Mouse (Mus musculus): Measurements from ENCODE around the gene Agtrap. TPM values are rescaled to one million over a fixed set of nuclear protein-coding genes. Genes with fewer than 3 reads are reported as not detected.

Agtrap gene
- polyA plus RNA-seq, 1 experiment from 2014 or later, result 9.1 TPM

- no peaks in the 10 kb centered on the region for H3K9me3 ChIP-seq (ENCODE audit: control insufficient read depth, low read length)
- H3K4me2 ChIP-seq (ENCODE audit: low read depth), result no peak overlapping the region
- DNase-seq (ENCODE audit: low spot score) (no peak), ATAC-seq (ENCODE audit: insufficient read depth, low FRiP score, low TSS enrichment) (no peak)
- H3K4me1 ChIP-seq (ENCODE audit: control insufficient read depth, insufficient read depth, low read length), result peaks cover 12% of the 10 kb centered on the region
- H3K9ac ChIP-seq (ENCODE audit: low read length), result no peak overlapping the region
- no peak overlapping the region for H3K4me3 ChIP-seq (ENCODE audit: low read depth, low read length)
- no peak overlapping the region for H3K27ac ChIP-seq (ENCODE audit: low read depth, low read length)
- 88% methylated on average over 12 of the region's 12 CpGs for WGBS
- no peaks in the 10 kb centered on the region for H3K36me3 ChIP-seq (ENCODE audit: control insufficient read depth, insufficient read depth, low read length)
- H3K27me3 ChIP-seq (ENCODE audit: control insufficient read depth, insufficient read depth, low read length), result no peaks in the 10 kb centered on the region
Measured at GRCm38 (mm10) chr4:148112519-148112918, 24.7 kb upstream of the Agtrap start.

DNA sequence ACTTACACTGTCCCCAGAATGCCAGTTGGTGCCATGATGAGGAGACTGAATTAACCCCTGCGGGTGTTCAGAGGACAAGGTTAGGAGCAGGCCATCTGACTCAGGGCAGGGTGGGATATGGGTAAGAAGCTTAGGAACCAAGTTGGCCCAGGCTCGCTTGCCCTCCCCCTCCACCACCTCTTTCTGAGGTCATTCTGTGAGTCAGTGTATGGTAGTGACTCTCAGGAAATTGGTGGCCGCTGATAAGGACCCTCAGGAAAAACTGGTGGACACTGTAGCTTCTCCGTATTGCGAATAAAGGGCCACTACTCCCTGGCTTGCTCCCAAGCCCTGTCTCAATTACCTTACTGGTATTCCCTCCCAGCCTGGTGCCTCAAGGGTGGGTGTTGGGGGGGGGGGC is 21.4 kb upstream of the Agtrap start:
- Histone ChIP-seq H3K4me3 (ENCODE audit: low read depth, low read length) (no peak overlapping the region), H3K4me1 (ENCODE audit: control insufficient read depth, insufficient read depth, low read length) (peaks cover 10% of the 10 kb centered on the region), H3K36me3 (ENCODE audit: control insufficient read depth, insufficient read depth, low read length) (no peaks in the 10 kb centered on the region), H3K27ac (ENCODE audit: low read depth, low read length) (no peak overlapping the region), H3K9me3 (ENCODE audit: control insufficient read depth, low read length) (no peaks in the 10 kb centered on the region), H3K27me3 (ENCODE audit: control insufficient read depth, insufficient read depth, low read length) (no peaks in the 10 kb centered on the region), H3K9ac (ENCODE audit: low read length) (no peak overlapping the region), H3K4me2 (ENCODE audit: low read depth) (no peak overlapping the region)
- WGBS, result 94% methylated on average over 5 of the region's 5 CpGs
- no peak for ATAC-seq (ENCODE audit: insufficient read depth, low FRiP score, low TSS enrichment)
- no peak for DNase-seq (ENCODE audit: low spot score)

GRCm38 (mm10) chr4:148108565-148109100 is 20.8 kb upstream of the Agtrap start:
- Histone ChIP-seq H3K9me3 (ENCODE audit: control insufficient read depth, low read length) (no peaks in the 10 kb centered on the region), H3K9ac (ENCODE audit: low read length) (no peak overlapping the region), H3K4me2 (ENCODE audit: low read depth) (no peak overlapping the region), H3K27me3 (ENCODE audit: control insufficient read depth, insufficient read depth, low read length) (no peaks in the 10 kb centered on the region), H3K27ac (ENCODE audit: low read depth, low read length) (no peak overlapping the region), H3K4me1 (ENCODE audit: control insufficient read depth, insufficient read depth, low read length) (peaks cover 10% of the 10 kb centered on the region), H3K36me3 (ENCODE audit: control insufficient read depth, insufficient read depth, low read length) (no peaks in the 10 kb centered on the region), H3K4me3 (ENCODE audit: low read depth, low read length) (no peak overlapping the region)
- ATAC-seq (ENCODE audit: insufficient read depth, low FRiP score, low TSS enrichment) (no peak), DNase-seq (ENCODE audit: low spot score) (no peak)
- 57% methylated on average over 7 of the region's 7 CpGs for WGBS

- DNase-seq (ENCODE audit: low spot score) (peak; percentile 62), ATAC-seq (ENCODE audit: insufficient read depth, low FRiP score, low TSS enrichment) (peak; percentile 57; the same call in 1 of the 2 replicates)
- Histone ChIP-seq H3K4me2 (ENCODE audit: low read depth) (peak overlapping the region; percentile 18; the same call in 1 of the 2 replicates), H3K9ac (ENCODE audit: low read length) (peak overlapping the region; percentile 27), H3K9me3 (ENCODE audit: control insufficient read depth, low read length) (no peaks in the 10 kb centered on the region), H3K27me3 (ENCODE audit: control insufficient read depth, insufficient read depth, low read length) (no peaks in the 10 kb centered on the region), H3K4me1 (ENCODE audit: control insufficient read depth, insufficient read depth, low read length) (peaks cover 10% of the 10 kb centered on the region), H3K27ac (ENCODE audit: low read depth, low read length) (peak overlapping the region; percentile 79), H3K4me3 (ENCODE audit: low read depth, low read length) (no peak overlapping the region), H3K36me3 (ENCODE audit: control insufficient read depth, insufficient read depth, low read length) (no peaks in the 10 kb centered on the region)
- WGBS, result 33% methylated on average over 22 of the region's 22 CpGs
Measured at GRCm38 (mm10) chr4:148107621-148108291, 19.9 kb upstream of the Agtrap start.

GRCm38 (mm10) chr4:148104146-148104545 is 16.3 kb upstream of the Agtrap start:
- WGBS, result 79% methylated on average over 3 of the region's 3 CpGs
- no peak overlapping the region for H3K9ac ChIP-seq (ENCODE audit: low read length)
- DNase-seq (ENCODE audit: low spot score) (no peak), ATAC-seq (ENCODE audit: insufficient read depth, low FRiP score, low TSS enrichment) (no peak)
- no peak overlapping the region for H3K4me2 ChIP-seq (ENCODE audit: low read depth)
- no peak overlapping the region for H3K4me3 ChIP-seq (ENCODE audit: low read depth, low read length)
- H3K27me3 ChIP-seq (ENCODE audit: control insufficient read depth, insufficient read depth, low read length), result no peaks in the 10 kb centered on the region
- no peaks in the 10 kb centered on the region for H3K9me3 ChIP-seq (ENCODE audit: control insufficient read depth, low read length)
- H3K4me1 ChIP-seq (ENCODE audit: control insufficient read depth, insufficient read depth, low read length), result peaks cover 16% of the 10 kb centered on the region
- H3K27ac ChIP-seq (ENCODE audit: low read depth, low read length), result no peak overlapping the region
- H3K36me3 ChIP-seq (ENCODE audit: control insufficient read depth, insufficient read depth, low read length), result no peaks in the 10 kb centered on the region; the same call in 1 of the 2 replicates

- Histone ChIP-seq H3K4me1 (ENCODE audit: control insufficient read depth, insufficient read depth, low read length) (0 out of 2 replicates have a peak, but pooled peaks cover 6% of the 10 kb centered on the region), H3K4me3 (ENCODE audit: low read depth, low read length) (no peak overlapping the region), H3K27ac (ENCODE audit: low read depth, low read length) (0 out of 2 replicates have a peak overlapping the region, but pooled peaks have one; percentile 3), H3K36me3 (ENCODE audit: control insufficient read depth, insufficient read depth, low read length) (no peaks in the 10 kb centered on the region; the same call in 1 of the 2 replicates), H3K27me3 (ENCODE audit: control insufficient read depth, insufficient read depth, low read length) (no peaks in the 10 kb centered on the region), H3K4me2 (ENCODE audit: low read depth) (peak overlapping the region; percentile 36), H3K9ac (ENCODE audit: low read length) (peak overlapping the region; percentile 50), H3K9me3 (ENCODE audit: control insufficient read depth, low read length) (no peaks in the 10 kb centered on the region)
- ATAC-seq (ENCODE audit: insufficient read depth, low FRiP score, low TSS enrichment) (peak; percentile 82), DNase-seq (ENCODE audit: low spot score) (peak; percentile 72)
- 18% methylated on average over 29 of the region's 29 CpGs for WGBS
Measured at GRCm38 (mm10) chr4:148101801-148102527, 14.1 kb upstream of the Agtrap start.

GRCm38 (mm10) chr4:148098666-148099065 is 10.8 kb upstream of the Agtrap start:
- no peaks in the 10 kb centered on the region; the same call in 1 of the 2 replicates for H3K36me3 ChIP-seq (ENCODE audit: control insufficient read depth, insufficient read depth, low read length)
- no peaks in the 10 kb centered on the region for H3K9me3 ChIP-seq (ENCODE audit: control insufficient read depth, low read length)
- no peak overlapping the region for H3K4me3 ChIP-seq (ENCODE audit: low read depth, low read length)
- H3K27me3 ChIP-seq (ENCODE audit: control insufficient read depth, insufficient read depth, low read length), result no peaks in the 10 kb centered on the region
- WGBS, result 80% methylated on average over 3 of the region's 3 CpGs
- H3K9ac ChIP-seq (ENCODE audit: low read length), result no peak overlapping the region
- H3K27ac ChIP-seq (ENCODE audit: low read depth, low read length), result no peak overlapping the region
- DNase-seq (ENCODE audit: low spot score) (no peak), ATAC-seq (ENCODE audit: insufficient read depth, low FRiP score, low TSS enrichment) (no peak)
- H3K4me2 ChIP-seq (ENCODE audit: low read depth), result no peak overlapping the region
- 0 out of 2 replicates have a peak, but pooled peaks cover 6% of the 10 kb centered on the region for H3K4me1 ChIP-seq (ENCODE audit: control insufficient read depth, insufficient read depth, low read length)

- Histone ChIP-seq H3K4me3 (ENCODE audit: low read depth, low read length) (no peak overlapping the region), H3K4me1 (ENCODE audit: control insufficient read depth, insufficient read depth, low read length) (0 out of 2 replicates have a peak, but pooled peaks cover 6% of the 10 kb centered on the region), H3K9me3 (ENCODE audit: control insufficient read depth, low read length) (no peaks in the 10 kb centered on the region), H3K36me3 (ENCODE audit: control insufficient read depth, insufficient read depth, low read length) (no peaks in the 10 kb centered on the region; the same call in 1 of the 2 replicates), H3K9ac (ENCODE audit: low read length) (no peak overlapping the region; the same call in 1 of the 2 replicates), H3K27ac (ENCODE audit: low read depth, low read length) (no peak overlapping the region), H3K27me3 (ENCODE audit: control insufficient read depth, insufficient read depth, low read length) (no peaks in the 10 kb centered on the region), H3K4me2 (ENCODE audit: low read depth) (no peak overlapping the region)
- no peak for ATAC-seq (ENCODE audit: insufficient read depth, low FRiP score, low TSS enrichment)
- no peak for DNase-seq (ENCODE audit: low spot score)
- 95% methylated on average over 2 of the region's 2 CpGs for WGBS
Measured at GRCm38 (mm10) chr4:148097936-148098335, 10.1 kb upstream of the Agtrap start.
